ENCODE assay signal across 8 mouse cellular contexts in genomic region chr13:117289494-117290270, GRCm38 (mm10).
DNase-seq lines count a peak whose midpoint lies in the region; ATAC-seq and TF ChIP-seq lines count a peak whose summit lies in the region.

No protein-coding gene starts in this region.

- H3K4me1 ChIP-seq in hindbrain, postnatal 0 days (ENCODE audit: insufficient read depth, low read length): no peaks in the 10 kb centered on the region

- ATAC-seq in hindbrain, postnatal 0 days: peak; percentile 91

- H3K9ac ChIP-seq in hindbrain, postnatal 0 days (replicated peaks; ENCODE audit: low read length): 0 out of 2 replicates have a peak overlapping the region, but pooled peaks have one; percentile 5

- peak; percentile 92 for TF ChIP-seq CTCF in hindbrain, postnatal 0 days (IDR thresholded peaks at IDR 0.05; ENCODE audit: low read depth)

- H3K27ac ChIP-seq in hindbrain, postnatal 0 days: no peak overlapping the region

- no peaks in the 10 kb centered on the region for H3K27me3 ChIP-seq in hindbrain, postnatal 0 days (ENCODE audit: insufficient read depth, low read length)

- peak overlapping the region; percentile 47 for H3K4me2 ChIP-seq in hindbrain, postnatal 0 days (ENCODE audit: low read depth, low read length)

- 30% methylated on average over 17 of the region's 17 CpGs for WGBS in hindbrain, postnatal 0 days

- no peaks in the 10 kb centered on the region for H3K9me3 ChIP-seq in hindbrain, postnatal 0 days (ENCODE audit: low read length)

- peak; percentile 38 for DNase-seq in T-cell, adult 2 months (ENCODE audit: low spot score)
- DNase-seq in cerebellum, adult 8-10 months: peak; percentile 69
- peak; percentile 11 to 58 for DNase-seq in frontal cortex, postnatal 10 days (ENCODE audit: low spot score in 2 of 2)
- DNase-seq in hindbrain, postnatal 0 days (ENCODE audit: low spot score): peak; percentile 89
- peak; percentile 28 to 67 for DNase-seq in layer of hippocampus, postnatal 36 days
- DNase-seq in lung, postnatal 14 days: peak; percentile 83
- peak; percentile 91 for DNase-seq in retina, postnatal 1 day
- DNase-seq in urinary bladder, postnatal 36 days (ENCODE audit: low spot score in 2 of 2): peak; percentile 47 to 54

- no peaks in the 10 kb centered on the region for H3K36me3 ChIP-seq in hindbrain, postnatal 0 days (ENCODE audit: insufficient read depth, low read length)

- H3K4me3 ChIP-seq in hindbrain, postnatal 0 days (ENCODE audit: low read length): 0 out of 2 replicates have a peak overlapping the region, but pooled peaks have one; percentile 2

Comparison
In these comparisons a context has a peak if more than half of its experiments do, and no peak if none do; other contexts are left out.
1. DNase-seq: peak in every context shown above with its lines; median percentile 91 in retina, postnatal 1 day; 89 in hindbrain, postnatal 0 days; 83 in lung, postnatal 14 days; 69 in cerebellum, adult 8-10 months; 50 in urinary bladder, postnatal 36 days; 48 in layer of hippocampus, postnatal 36 days; 38 in T-cell, adult 2 months; 34 in frontal cortex, postnatal 10 days.